Mouse (Mus musculus) left cerebral cortex, postnatal 36 days (tissue): ENCODE results near the gene Pxmp2. TPM values are rescaled to one million over a fixed set of nuclear protein-coding genes. Genes with fewer than 3 reads are reported as not detected.
A peak's percentile ranks its signal among the peaks of the same experiment; 100 is the strongest.

ENCODE experiments used
- DNase-seq, 2 experiments: peaks; one replicate each; pipeline ENCODE4 v3.0.0; 2021 to 2022; ENCODE audit warnings: low spot score in 2 of 2, mixed read lengths in 1 of 2
- intact Hi-C: fragments of 180-260 bp; cut with DNase I; formaldehyde crosslinking; loops from one replicate; pipeline ENCODE4 v1.15.1; 2025
- total RNA-seq, 2 experiments: library from RNA; stranded (reverse); gene quantifications; 2 replicates each; pipeline ENCODE4 v1.2.3; 2021

The Pxmp2 gene
- total RNA-seq, result 1 to 10 TPM; 6.9 to 8.5 TPM

DNA sequence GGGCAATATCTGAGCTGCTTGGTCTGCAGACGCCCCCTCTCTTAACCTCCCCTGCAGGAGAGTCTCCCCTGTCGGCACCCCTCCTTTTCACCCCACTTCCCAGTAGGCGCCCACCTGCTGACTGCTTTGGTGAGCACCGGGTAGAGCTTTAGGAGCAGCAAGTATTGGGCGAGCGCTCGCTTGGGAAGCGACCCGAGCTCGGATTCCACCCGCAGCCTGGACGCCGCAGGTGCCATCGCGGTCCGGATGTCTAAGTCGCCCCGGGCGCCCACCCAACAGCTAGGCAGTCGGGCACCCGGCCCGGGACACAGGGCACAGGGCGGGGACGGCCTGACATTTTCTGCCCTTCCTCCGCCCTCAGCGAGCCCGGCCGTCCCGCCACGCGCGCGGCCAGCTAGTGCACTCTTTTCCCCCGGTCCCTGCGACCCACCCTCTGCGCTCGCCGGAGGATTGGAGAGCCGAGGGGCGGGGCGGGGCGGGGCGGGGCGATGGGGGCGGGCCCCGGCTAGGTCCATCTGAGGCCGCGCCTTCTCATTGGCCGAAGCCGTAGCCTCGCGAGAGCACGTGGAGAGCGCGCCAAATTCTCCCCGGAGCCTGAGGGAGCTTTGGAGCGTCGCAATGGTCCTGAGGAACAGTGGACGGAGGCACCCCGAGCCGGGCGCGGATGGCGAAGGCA, at the start of gene Pxmp2, which contains the start of gene Pole:
Pxmp2 (minus strand) TSS at position 417 of the 676 bp plus-strand sequence.
Pole (plus strand) TSS at position 537 of the 676 bp plus-strand sequence.
- DNase-seq, result peak; percentile 74 to 78
- intact Hi-C loops, result no loop called here

DNA sequence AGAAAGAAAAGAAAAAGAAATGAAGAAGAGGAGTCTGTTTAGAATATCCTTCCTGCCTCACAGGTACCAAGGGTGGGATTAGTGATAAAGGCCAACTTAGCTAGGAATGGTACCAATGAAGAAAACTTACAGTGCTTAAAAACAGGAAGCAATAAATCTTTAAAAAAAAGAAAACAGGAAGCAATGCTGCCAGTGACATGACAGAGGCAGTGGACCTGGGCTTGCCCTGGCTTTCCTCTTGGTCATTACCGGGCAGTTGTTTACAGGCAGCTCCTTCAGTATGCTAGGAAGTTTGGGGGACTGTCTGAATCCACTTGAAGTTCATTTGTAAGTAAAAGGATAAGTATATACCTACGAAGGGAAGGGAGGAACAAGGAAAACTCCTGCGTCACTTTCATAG, 44.5 kb upstream of the Pxmp2 start:
- intact Hi-C loops, result no loop called here
- DNase-seq, result no peak

DNA sequence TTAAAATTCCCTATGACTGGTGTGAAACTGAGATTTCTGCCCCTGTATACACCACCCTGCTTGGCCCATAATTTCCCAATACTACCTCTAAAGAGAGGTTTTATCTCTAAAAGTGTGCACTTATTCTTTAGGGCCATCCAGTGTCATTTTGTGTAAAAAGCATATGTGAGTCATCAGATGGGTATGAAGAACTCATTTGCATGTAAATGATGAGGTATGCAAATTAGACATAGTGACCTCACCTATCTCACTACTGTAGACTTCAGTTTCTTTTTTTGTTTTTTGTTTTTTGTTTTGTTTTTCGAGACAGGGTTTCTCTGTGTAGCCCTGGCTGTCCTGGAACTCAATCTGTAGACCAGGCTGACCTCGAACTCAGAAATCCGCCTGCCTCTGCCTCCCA, 27.1 kb upstream of the Pxmp2 start:
- no peak for DNase-seq
- intact Hi-C loops, result no loop called here

DNA sequence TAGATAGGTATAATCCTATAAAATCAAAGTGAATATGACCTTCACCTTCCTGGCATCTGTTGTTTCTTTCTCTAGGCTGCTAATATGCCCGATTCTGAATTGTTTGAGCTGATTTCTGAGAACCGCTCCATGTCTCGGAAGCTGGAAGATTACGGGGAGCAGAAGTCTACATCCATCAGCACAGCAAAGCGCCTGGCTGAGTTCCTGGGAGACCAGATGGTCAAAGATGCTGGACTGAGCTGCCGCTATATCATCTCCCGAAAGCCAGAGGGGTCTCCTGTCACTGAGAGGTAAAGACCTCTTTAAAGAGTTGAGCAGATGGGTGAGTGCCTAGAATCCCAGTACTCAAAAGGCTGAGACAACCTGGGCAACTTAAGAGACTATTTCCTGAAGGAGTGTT, 22.9 kb upstream of the Pxmp2 start:
- intact Hi-C loops, result no loop called here

DNA sequence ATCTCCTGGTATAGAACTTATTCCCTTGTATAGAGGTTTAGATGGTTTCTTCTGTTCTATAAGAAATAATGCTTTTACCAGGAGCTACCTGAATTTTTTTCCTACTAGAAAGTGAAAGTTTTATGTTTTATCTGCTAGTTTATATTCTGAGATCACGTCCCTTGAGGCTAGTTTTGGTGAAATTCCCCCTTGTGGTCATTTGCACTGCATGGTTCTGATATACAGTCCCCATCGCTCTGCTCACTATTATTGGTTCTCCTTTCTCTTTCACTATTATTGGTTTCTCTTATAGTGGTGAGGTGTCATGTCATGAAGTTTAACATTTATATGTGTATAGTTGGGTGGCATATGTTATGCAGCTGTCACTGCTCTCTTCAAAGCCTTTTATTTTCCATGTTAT, 14.6 kb upstream of the Pxmp2 start:
- intact Hi-C loops, result no loop called here
- DNase-seq, result no peak

More for the DNA sequence above, 22.9 kb upstream of the Pxmp2 start:
- DNase-seq, result no peak

DNA sequence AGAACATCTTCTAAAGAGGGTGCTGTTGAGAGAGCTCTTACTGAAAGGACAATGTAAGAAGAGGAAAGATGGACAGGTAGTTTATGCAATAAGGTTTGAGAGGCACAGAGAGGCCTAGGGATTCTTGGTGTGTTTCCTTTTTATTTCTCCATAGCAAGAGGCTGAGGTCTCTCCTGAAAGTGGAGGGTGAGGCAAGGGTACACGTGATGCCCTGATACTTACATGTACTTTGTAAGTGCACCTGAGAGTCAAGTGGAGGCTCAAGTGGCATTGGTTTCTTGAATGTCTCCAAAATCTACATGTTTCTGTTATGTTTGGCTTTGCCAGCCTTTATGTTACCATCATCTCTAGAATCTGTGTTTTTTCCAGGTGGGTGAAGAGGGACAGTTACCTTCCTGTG, 10.7 kb upstream of the Pxmp2 start:
- no peak for DNase-seq
- intact Hi-C loops, result no loop called here

DNA sequence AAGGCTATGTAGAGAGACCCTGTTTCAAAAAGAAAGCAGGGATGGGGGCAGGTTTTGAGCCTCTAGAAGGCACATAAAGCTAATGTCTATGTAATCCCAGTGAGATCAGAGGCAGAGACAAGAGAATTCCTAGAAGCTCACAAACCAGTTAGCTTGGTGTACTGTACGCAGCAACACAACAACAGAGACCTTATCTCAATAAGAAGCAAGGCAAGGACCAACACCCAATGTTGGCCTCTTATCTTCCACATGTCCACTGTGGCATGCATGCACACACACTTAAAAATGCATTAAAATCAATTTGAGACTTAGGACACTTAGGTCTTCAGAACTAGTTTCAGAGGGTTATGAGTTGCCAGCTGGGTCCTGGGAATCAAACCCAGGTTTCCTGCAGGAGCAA, 5.7 kb upstream of the Pxmp2 start:
- no peak for DNase-seq
- intact Hi-C loops, result no loop called here

DNA sequence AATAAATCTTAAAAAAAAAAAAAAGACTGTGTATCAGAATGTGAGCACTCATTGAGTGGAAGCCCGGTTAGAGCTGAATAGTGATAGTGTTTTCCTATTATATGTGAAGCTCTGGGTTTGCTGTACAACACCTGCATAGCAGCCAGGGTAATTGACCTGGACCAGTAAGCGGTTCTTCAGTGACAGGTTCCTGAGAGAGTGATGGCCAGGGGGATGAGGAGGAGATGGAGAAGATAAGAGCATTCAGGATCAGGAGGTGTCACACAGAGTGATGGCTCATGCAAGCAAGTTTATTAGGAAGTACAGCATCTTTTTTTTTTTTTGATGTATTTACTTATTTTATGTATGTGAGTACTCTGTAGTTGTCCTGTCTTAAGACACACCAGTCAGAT, 1.1 kb upstream of the Pxmp2 start:
- intact Hi-C loops, result no loop called here
- DNase-seq, result no peak

DNA sequence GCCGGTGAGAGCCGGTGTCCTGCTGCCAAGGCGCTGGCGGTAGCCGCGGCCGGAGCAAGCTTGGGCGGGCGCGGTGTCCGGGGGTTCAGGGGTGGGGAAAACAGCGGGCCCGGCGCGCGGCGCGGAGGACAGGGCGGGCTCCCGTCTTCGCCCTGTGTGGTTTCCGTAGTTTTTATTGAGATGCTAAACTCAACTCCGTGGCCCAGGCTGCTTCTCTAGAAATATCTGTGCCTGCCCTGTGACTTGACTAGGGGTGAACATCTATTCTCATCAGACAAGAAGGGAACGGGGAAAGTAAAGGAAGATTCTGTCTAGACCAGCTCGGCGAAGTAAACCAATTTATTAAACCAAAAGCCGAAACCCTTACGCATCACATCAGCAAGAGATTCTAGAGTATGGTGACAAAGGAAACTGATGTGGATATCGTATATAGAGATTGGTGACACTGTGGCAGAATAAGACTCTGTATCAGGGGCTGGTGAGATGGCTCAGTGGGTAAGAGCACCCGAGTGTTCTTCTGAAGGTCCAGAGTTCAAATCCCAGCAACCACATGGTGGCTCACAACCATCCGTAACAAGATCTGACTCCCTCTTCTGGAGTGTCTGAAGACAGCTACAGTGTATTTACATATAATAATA, 579 bp upstream of the Pxmp2 start:
- intact Hi-C loops, result no loop called here

DNA sequence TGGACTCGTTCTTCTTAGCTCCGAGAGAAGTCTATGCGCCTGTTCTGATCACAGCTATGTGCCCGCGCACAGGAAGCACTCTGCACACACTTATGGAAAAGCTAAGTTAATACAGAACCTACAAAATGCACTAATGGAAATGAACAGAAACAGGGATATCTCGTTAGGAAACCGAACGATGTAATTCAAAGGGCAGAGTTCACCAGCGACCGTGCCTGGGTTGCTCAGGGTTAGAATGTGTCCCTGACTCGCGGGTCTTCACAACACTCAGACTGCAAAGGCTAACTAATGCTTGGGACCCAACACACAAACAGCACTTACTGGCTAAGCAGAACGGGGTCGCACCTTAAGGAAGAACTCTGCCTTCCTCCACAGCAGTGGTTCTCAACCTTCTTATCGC, 830 bp downstream of the Pxmp2 start:
- intact Hi-C loops, result no loop called here
- DNase-seq, result no peak

More for the DNA sequence above, 579 bp upstream of the Pxmp2 start:
- DNase-seq, result no peak

DNA sequence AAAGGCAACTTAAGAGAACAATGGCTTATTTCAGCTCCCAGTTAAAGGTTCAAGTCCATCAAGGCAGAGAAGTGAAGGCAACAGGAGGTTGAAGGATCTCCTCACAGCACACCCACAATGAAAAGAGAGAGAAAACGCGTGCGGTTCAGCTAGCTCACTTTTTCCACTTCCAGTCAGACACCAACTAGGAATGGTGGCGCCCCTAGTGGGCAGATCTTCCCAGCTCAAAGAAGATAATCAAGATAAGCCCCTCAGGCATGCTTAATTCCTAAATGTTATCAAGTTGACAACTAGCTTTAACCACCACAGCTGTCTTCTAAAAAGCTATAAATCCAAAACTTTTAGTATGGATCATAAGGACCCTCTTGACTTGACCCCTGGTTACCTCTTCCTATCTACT, 1.4 kb downstream of the Pxmp2 start:
- no peak for DNase-seq
- intact Hi-C loops, result no loop called here

DNA sequence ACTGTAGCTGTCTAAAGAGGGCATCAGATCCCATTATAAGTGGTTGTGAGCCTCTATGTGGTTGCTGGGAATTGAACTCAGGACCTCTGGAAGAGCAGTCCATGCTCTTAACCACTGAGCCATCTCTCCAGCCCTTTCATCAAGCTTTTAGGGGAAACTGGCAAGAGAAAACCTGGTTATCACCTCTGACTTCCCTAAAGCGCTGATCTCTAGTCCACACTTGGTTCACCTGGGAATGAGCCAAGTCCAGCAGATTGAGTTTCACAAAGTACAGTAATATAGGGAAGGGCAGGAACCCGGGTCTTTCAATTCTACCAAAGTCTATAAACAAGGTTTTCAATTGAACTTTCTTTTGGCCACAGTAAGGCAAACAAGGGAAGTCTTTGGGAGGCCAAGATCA, 4.0 kb downstream of the Pxmp2 start:
- DNase-seq, result no peak
- intact Hi-C loops, result no loop called here

DNA sequence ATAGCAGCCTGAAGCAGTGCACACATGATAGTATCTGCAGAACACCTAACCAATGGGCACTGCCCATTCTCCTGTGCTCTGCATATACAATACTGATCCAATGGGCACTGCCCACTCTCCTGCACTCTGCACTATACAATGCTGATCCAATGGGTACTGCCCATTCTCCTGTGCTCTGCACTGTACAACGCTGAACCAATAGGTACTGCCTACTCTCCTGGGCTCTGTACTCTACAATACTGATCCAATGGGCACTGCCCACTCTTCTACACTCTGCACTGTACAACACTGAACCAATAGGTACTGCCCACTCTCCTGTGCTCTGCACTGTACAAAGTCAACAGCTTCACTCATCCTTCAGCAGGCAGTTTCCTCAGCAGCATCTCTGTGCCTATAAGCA, 9.1 kb downstream of the Pxmp2 start:
- no peak for DNase-seq
- intact Hi-C loops, result no loop called here

DNA sequence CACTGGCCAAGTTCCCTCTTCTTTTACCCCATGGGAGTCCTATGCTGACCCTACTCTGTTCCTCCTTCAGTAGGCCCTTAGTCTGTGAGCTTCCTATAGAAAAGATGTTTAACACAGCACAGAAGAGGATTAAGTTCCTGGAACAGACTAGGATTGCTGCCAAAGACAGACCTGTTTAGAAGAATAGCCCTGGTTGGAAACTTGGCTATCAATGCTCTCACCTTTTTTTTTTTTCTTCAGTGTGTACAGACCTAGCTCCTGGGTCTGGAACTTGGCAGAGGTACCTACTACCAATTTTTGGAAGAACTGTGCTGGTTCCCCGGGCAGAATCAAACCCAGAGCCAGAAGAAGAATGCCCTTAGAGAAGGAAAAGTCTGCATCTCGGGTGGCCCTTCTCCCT, 9.6 kb downstream of the Pxmp2 start:
- intact Hi-C loops, result no loop called here
- DNase-seq, result no peak

DNA sequence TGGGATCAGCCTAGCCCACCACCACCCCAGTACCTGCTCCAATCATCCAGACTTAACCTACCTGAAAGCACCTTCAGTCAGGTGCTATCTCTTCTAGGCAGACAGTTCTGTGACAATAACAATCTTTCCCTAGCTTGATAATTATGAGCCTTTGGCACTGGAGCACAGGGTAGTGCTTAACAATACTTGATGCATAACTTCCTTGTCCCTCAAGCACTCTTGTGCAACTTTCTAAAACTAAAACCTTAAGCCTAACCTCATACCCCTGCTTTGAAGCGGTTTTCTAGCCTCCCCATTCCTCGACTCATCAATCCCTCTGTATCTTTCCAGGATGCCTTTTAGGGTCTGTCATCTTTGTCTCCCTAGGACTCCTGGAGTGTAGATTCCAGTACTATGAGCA, 11.1 kb downstream of the Pxmp2 start:
- intact Hi-C loops, result no loop called here
- DNase-seq, result no peak

DNA sequence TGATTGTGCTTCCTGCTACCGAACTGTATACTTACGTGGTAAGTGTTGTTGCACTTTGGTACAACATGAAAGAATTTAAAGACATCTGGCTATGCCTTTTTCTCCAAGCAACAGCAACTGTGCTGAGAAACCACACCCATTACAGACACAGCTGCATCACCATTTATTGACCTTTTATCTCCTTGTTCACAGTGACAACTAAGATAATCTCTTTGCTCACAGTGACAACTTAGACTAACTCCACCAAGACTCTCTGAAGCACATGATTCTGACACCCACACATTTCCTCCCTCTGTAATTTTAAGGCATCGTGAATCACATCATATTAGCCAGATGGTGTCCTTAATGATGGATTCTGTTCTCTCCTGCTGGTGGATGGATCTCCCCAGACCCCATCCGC, 11.8 kb downstream of the Pxmp2 start:
- DNase-seq, result no peak
- intact Hi-C loops, result no loop called here

DNA sequence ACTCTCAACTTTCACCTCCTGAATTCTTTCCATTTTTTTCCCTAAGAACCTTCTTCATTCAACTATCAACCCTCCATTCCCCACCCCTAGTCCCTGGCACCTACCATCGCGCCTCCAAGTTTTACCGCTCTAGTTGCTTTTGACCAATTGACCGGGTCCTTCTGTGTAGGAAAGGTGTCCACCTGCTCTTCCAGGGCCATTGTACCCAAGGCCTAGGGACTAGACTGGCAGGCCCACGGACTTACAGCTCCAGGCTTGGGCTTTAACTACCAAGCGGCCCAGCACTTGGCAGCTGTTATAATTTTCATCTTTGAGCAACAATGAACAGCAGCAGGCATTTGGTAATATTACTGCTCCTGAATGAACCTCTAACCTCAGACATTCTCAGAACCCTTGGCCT, 15.7 kb downstream of the Pxmp2 start:
- DNase-seq, result no peak
- intact Hi-C loops, result no loop called here

DNA sequence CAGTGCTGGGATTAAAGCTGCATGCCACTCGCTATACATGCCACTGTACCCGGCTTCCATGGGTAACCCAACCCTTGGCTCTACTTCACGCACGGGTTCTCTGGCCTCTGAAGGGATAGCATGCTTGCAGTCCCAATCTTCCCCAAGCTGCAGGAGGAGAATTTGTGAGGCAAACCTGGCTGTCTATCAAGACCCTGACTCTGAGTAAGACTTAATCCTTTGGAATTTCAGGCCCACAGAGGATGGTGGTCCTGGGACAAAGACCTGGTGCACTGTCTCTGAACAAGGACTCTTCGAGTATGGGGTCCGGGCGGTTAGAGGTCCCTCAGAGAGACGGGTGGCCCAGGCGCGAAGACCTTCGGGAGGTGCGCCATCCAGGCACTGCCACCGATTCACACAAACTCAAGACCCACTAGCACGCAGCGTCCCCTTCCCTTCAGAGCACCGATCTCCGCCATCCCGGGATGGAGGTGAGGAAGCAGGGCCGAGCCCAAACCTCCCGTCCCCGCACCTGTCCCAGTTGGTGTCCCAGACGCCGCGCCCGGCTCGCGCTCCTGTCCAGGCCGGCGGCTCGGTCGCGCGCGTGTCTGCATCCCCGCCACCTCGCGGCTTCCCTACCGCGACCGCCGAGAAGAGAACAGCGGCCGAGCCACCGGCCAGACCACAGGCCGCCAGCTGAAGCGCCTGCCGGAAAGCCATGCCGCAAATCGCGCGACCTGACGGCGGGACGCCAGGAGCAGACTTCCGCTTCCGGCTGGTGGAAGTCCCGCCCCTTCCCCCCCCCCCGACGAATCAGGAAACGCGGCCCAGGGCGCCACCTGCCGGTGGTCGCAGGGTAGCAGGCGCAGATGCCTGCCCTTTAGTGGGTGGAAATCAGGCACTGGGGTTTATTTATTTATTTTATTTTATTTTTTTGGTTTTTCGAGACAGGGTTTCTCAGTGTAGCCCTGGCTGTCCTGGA, 16.6 kb downstream of the Pxmp2 start, which contains the start of gene Pgam5:
Pgam5 (minus strand) TSS at position 773 of the 961 bp plus-strand sequence.
- DNase-seq, result peak; percentile 87
- intact Hi-C loops, result no loop called here

DNA sequence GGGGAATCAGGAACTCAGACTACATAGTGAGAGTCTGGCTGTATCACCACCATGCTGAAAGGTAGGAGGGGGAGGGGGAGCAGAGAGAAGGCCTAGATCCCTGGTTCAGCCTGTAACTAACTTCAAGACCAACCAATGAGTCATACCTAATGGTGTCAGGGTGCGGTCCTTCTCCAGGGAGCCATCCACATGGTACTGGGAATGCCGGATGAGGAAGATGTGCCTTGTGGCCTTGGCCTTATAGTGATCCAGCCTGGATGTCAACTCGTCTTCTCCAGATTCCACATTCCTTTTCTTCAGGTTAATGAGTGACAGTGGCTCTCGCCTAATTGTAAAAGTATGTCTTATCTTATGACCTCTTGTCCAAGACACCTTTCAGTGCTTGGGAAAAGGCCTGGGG, 19.0 kb downstream of the Pxmp2 start:
- intact Hi-C loops, result no loop called here
- no peak for DNase-seq

DNA sequence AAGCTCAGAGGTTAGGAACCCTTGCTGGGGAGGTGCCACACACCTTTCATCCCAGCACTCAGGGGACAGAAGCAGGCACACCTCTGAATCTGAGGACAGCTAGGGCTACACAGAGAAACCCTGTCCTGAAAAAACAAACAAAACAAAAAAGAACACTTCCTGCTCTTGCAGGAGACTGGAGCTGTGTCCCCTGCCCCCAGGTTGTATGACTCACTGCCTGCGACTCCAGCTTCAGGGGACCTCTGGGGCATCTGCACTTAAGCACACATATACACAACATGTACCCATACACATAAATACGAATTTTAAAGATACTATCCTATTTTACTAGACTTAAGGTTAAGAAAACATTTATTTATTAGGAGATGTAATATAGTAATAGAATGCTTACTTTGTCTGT, 41.9 kb downstream of the Pxmp2 start:
- DNase-seq, result no peak
- intact Hi-C loops, result no loop called here
